Mouse (Mus musculus): ENCODE measurements around the gene Gjc2.
A peak's percentile ranks its signal among the peaks of the same experiment; 100 is the strongest.

The Gjc2 gene

GRCm38 (mm10) chr11:59208153-59208831, 25.3 kb upstream of the Gjc2 start, which contains the start of gene 2310033P09Rik:
Gene 2310033P09Rik (plus strand): TSS chr11:59208321.
- peak; percentile 94 for DNase-seq (ENCODE audit: low spot score)

GRCm38 (mm10) chr11:59202081-59202995, 19.3 kb upstream of the Gjc2 start, which contains the start of gene Mrpl55:
Gene Mrpl55 (plus strand): TSS chr11:59202486.
- DNase-seq (ENCODE audit: low spot score): peak; percentile 93

- no peak for DNase-seq (ENCODE audit: low spot score)
These were observed 18.4 kb upstream of the Gjc2 start for GRCm38 (mm10) chr11:59201216-59202002.

GRCm38 (mm10) chr11:59196230-59196629, 13.2 kb upstream of the Gjc2 start:
- DNase-seq (ENCODE audit: low spot score): no peak

- no peak for DNase-seq (ENCODE audit: low spot score)
These were observed 9.0 kb upstream of the Gjc2 start, which contains the start of gene Guk1 for GRCm38 (mm10) chr11:59192059-59192386. Gene Guk1 (minus strand): TSS chr11:59192212.

GRCm38 (mm10) chr11:59191231-59192058, 8.4 kb upstream of the Gjc2 start:
- DNase-seq (ENCODE audit: low spot score): peak; percentile 92

GRCm38 (mm10) chr11:59187706-59188105, 4.7 kb upstream of the Gjc2 start:
- DNase-seq (ENCODE audit: low spot score): no peak

GRCm38 (mm10) chr11:59185490-59185889, 2.5 kb upstream of the Gjc2 start:
- DNase-seq (ENCODE audit: low spot score): no peak

GRCm38 (mm10) chr11:59183821-59184220, 808 bp upstream of the Gjc2 start:
- DNase-seq (ENCODE audit: low spot score): peak; percentile 67

- DNase-seq (ENCODE audit: low spot score): no peak
These were observed 6.1 kb downstream of the Gjc2 start for GRCm38 (mm10) chr11:59176921-59177320.

GRCm38 (mm10) chr11:59176475-59176874, 6.5 kb downstream of the Gjc2 start:
- no peak for DNase-seq (ENCODE audit: low spot score)

- no peak for DNase-seq (ENCODE audit: low spot score)
These were observed 8.7 kb downstream of the Gjc2 start for GRCm38 (mm10) chr11:59174189-59174838.

GRCm38 (mm10) chr11:59170549-59170948, 12.5 kb downstream of the Gjc2 start:
- DNase-seq (ENCODE audit: low spot score): no peak

GRCm38 (mm10) chr11:59169807-59170206, 13.2 kb downstream of the Gjc2 start:
- no peak for DNase-seq (ENCODE audit: low spot score)

- DNase-seq (ENCODE audit: low spot score): no peak
These were observed 17.3 kb downstream of the Gjc2 start for GRCm38 (mm10) chr11:59165616-59166241.

GRCm38 (mm10) chr11:59164384-59164783, 18.6 kb downstream of the Gjc2 start:
- DNase-seq (ENCODE audit: low spot score): no peak

- DNase-seq (ENCODE audit: low spot score): peak; percentile 99
These were observed 19.5 kb downstream of the Gjc2 start, which contains the start of gene Iba57 for GRCm38 (mm10) chr11:59163255-59164236. Gene Iba57 (minus strand): TSS chr11:59163739.

- no peak for DNase-seq (ENCODE audit: low spot score)
These were observed 20.4 kb downstream of the Gjc2 start for GRCm38 (mm10) chr11:59162443-59163254.

All from layer of hippocampus, adult 11-12 months (tissue).